Mouse (Mus musculus): ENCODE data around the gene Ina.
"Not testable (repeated sequence)": the region's sequence is repeated elsewhere in the genome, so short reads cannot be mapped to it uniquely, and the experiment has no call there.

The Ina gene

GRCm38 (mm10) chr19:46984726-46985622, 29.5 kb upstream of the Ina start:
- in situ Hi-C loops (cut with MseI, MboI) = no loop called here

- in situ Hi-C loops (cut with MseI, MboI) = no loop called here
These were observed 26.9 kb upstream of the Ina start for GRCm38 (mm10) chr19:46987646-46988045.

- in situ Hi-C loops (cut with MseI, MboI) = no loop called here
These were observed 26.0 kb upstream of the Ina start for GRCm38 (mm10) chr19:46988231-46989087.

GRCm38 (mm10) chr19:46989479-46990152, 24.9 kb upstream of the Ina start:
- in situ Hi-C loops (cut with MseI, MboI) = loop anchor here (5.0 to 10.0 kb wide), 3 partner anchors 107 to 235 kb away; no protein-coding TSS in a partner anchor

- in situ Hi-C loops (cut with MseI, MboI) = loop anchor here (5.0 to 10.0 kb wide), 3 partner anchors 108 to 235 kb away; no protein-coding TSS in a partner anchor
These were observed 24.4 kb upstream of the Ina start for GRCm38 (mm10) chr19:46990153-46990518.

GRCm38 (mm10) chr19:46990625-46991024, 23.9 kb upstream of the Ina start:
- in situ Hi-C loops (cut with MseI, MboI) = loop anchor here (5.0 to 10.0 kb wide), 3 partner anchors 108 to 236 kb away; no protein-coding TSS in a partner anchor

GRCm38 (mm10) chr19:46991145-46991544, 23.4 kb upstream of the Ina start:
- in situ Hi-C loops (cut with MseI, MboI) = loop anchor here (5.0 to 10.0 kb wide), 3 partner anchors 109 to 236 kb away; no protein-coding TSS in a partner anchor

GRCm38 (mm10) chr19:46992329-46992728, 22.2 kb upstream of the Ina start:
- in situ Hi-C loops (cut with MseI, MboI) = loop anchor here (5.0 to 10.0 kb wide), 3 partner anchors 110 to 238 kb away; no protein-coding TSS in a partner anchor

- in situ Hi-C loops (cut with MseI, MboI) = loop anchor here in 1 of 2 experiments (10.0 kb wide), 1 partner anchor 241 kb away; no protein-coding TSS in a partner anchor
These were observed 18.4 kb upstream of the Ina start for GRCm38 (mm10) chr19:46996095-46996494.

GRCm38 (mm10) chr19:46998168-46998870, 16.2 kb upstream of the Ina start:
- in situ Hi-C loops (cut with MseI, MboI) = loop anchor here in 1 of 2 experiments (10.0 kb wide), 1 partner anchor 244 kb away; no protein-coding TSS in a partner anchor

- in situ Hi-C loops (cut with MseI, MboI) = loop anchor here in 1 of 2 experiments (10.0 kb wide), 1 partner anchor 244 kb away; no protein-coding TSS in a partner anchor
These were observed 15.5 kb upstream of the Ina start for GRCm38 (mm10) chr19:46998953-46999352.

GRCm38 (mm10) chr19:46999753-47000152, 14.7 kb upstream of the Ina start:
- in situ Hi-C loops (cut with MseI, MboI) = loop anchor here in 1 of 2 experiments (10.0 kb wide), 1 partner anchor 245 kb away; no protein-coding TSS in a partner anchor

- in situ Hi-C loops (cut with MseI, MboI) = not testable (repeated sequence)
These were observed 14.1 kb upstream of the Ina start for GRCm38 (mm10) chr19:47000357-47000756.

- in situ Hi-C loops (cut with MseI, MboI) = no loop called here
These were observed 10.6 kb upstream of the Ina start for GRCm38 (mm10) chr19:47003742-47004511.

- in situ Hi-C loops (cut with MseI, MboI) = no loop called here
These were observed 8.6 kb upstream of the Ina start for GRCm38 (mm10) chr19:47005873-47006272.

- in situ Hi-C loops (cut with MseI, MboI) = no loop called here
These were observed 8.2 kb upstream of the Ina start for GRCm38 (mm10) chr19:47006321-47006720.

GRCm38 (mm10) chr19:47009420-47009819, 5.1 kb upstream of the Ina start:
- in situ Hi-C loops (cut with MseI, MboI) = no loop called here

- in situ Hi-C loops (cut with MseI, MboI) = no loop called here
These were observed 4.6 kb upstream of the Ina start for GRCm38 (mm10) chr19:47009943-47010342.

GRCm38 (mm10) chr19:47012521-47013130, 1.9 kb upstream of the Ina start:
- in situ Hi-C loops (cut with MseI, MboI) = no loop called here

All from mouse trophoblast stem cell (cell line).